Mouse (Mus musculus) right cerebral cortex, postnatal 14 days (tissue): ENCODE measurements around the gene Wdr61.
A peak's percentile ranks its signal among the peaks of the same experiment; 100 is the strongest.
"Not testable (repeated sequence)": the region's sequence is repeated elsewhere in the genome, so short reads cannot be mapped to it uniquely, and the experiment has no call there.

Experiments used
- DNase-seq: peaks from one replicate; pipeline ENCODE4 v3.0.0; 2022

Gene Wdr61

DNA sequence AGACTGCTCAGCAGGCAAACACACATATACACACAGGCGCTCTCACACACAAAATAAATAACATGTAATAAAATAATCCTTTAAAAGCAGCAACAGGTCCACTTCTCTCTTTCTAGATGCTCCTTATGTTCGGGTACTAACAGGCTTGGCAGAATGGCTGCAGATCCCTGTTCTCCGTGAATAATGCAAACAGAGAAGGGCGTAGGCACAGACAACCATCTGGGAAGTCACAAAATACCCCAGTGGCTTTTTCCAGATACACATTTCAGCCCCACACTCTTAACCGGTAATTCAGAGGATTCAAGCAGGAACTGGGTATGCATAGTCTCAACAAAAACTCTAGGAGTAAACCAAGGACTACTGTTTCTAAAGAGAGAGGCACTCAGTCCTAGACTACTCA lies 8.0 kb downstream of the Wdr61 start:
- no peak for DNase-seq

- DNase-seq, result no peak
These were observed 11.7 kb downstream of the Wdr61 start for GRCm38 (mm10) chr9:54722596-54722995.

- no peak for DNase-seq
These were observed 12.2 kb downstream of the Wdr61 start for GRCm38 (mm10) chr9:54722156-54722555.

- no peak for DNase-seq
These were observed 16.8 kb downstream of the Wdr61 start for GRCm38 (mm10) chr9:54717527-54717926.

DNA sequence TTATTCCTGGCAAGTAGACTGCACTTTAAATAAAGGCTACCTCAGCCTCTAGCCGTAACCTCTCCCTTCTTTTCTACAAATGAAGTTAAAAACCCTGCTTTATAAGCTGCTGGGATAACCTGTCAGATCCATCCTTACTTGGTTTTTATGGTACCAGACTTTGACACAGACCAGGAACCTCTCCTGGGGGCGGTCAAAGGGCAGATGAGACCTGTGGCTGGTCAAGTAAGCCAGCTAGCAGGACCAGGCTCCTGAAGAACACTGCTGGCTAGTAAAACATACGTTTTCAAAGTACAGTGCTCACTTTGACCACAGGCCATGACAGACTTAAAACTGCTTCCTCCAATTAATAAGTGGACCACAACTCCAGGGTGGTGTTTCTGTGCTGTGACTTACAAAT lies 18.5 kb downstream of the Wdr61 start:
- no peak for DNase-seq

GRCm38 (mm10) chr9:54708085-54708484 lies 26.2 kb downstream of the Wdr61 start:
- no peak for DNase-seq

DNA sequence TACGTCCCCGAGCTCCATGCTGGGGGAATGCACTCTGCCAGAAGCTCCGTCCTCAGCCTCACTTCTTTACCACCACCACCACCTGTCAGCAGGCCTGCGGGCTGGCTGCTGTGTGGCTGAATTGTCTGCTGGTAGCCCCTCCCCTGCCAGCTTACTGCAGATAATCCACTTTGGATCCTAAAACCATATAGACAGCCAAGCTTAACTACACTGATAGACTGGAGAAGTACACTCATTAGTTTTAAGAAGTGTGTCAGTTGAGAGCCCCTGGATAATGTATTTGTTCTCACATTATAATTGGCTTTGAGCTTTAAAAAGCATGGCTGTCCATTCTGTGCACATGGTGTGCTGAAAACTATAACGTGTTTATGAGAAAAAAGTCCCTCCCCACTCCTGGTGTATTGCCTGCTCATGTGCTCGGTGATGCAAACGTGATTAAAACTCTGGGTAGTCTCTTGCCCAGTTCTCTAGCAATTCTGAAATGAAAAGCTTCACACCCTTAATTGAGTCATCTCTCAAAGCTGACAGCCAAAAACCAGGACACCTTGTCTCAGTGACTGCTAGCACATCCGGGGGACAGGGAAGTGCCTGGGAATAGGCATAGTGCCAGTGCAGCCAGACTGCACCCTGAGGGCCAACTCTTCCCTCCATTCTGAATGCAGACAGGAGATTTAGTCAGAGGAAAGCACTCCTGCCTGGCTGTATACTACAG lies 26.9 kb downstream of the Wdr61 start:
- no peak for DNase-seq

- no peak for DNase-seq
These were observed 28.8 kb downstream of the Wdr61 start for GRCm38 (mm10) chr9:54705561-54705960.

- no peak for DNase-seq
These were observed 30.0 kb downstream of the Wdr61 start for GRCm38 (mm10) chr9:54704361-54704760.

DNA sequence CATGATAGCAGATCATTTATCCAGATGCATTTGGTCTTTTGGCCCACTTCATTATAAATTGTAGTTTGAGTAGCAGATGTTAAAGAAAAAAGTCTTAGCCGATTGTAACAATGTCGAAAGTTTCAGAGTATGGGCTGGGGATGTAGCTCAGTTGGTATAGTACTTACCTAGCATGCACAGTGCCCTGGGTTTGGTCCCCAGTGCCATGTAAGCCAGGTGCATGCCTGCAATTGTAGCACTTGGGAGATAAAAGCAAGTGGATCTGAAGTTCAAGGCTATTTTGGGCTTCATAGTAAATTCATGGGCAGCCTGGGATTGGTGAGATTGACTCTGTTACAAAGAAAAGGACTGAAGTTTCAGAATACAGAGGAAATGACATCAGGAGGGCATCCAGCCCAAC lies 31.7 kb downstream of the Wdr61 start:
- DNase-seq, result no peak

- DNase-seq, result no peak
These were observed 33.6 kb downstream of the Wdr61 start for GRCm38 (mm10) chr9:54700746-54701145.

- no peak for DNase-seq
These were observed 34.2 kb downstream of the Wdr61 start for GRCm38 (mm10) chr9:54700174-54700475.

DNA sequence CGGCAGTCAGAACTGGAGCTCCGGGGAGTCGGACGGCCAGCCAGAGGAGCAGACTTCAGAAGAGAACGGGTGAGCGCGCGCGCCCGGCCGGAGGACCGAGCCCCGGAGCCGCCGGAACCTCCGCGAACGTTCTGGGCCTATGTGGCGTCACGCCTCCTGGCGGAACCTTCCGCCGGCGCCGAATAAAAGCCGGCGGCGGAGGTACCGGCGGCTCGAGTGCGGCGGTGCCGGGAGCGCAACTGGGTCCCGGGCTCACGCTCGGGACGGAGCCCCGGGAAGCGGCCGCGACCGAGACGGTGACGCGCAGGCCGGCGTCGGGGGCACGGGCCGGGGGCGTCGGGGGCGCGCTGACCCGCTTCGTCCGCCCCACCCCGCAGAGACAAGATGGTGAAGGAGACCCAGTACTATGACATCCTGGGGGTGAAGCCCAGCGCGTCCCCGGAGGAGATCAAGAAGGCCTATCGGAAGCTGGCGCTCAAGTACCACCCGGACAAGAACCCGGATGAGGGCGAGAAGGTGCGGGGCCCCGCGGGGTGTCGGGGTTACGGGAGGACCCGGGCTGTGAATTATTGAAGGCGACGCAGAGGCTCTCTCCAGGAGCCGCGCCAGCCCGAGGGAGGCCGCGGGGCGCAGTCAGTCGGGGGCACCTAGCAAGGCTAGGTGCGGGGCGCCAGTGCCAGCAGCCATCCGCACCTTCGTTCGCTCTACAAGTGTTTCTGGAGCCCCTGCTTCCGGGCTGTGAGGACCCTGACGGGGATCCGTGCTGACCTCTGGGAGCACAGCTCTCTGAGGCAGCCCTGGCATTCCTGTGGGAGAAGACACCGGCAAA lies 34.8 kb downstream of the Wdr61 start:
- peak; percentile 80 for DNase-seq

DNA sequence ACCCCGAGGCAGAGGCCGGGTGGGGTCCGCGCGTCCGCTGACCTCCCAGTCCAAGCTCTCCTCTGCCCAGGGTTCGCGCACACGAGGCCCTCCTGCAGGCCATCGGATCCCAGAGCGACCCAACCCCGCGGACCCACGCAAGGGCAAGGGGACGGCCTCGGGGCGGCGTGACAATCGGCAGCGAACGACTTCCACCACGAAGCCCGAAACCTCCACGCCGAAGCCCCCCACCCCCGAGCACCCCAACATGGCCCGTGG lies 35.3 kb downstream of the Wdr61 start:
- DNase-seq, result no peak

GRCm38 (mm10) chr9:54698318-54699086 lies 35.8 kb downstream of the Wdr61 start, which contains the start of gene Dnaja4:
Gene Dnaja4 (plus strand): TSS chr9:54698873.
- no peak for DNase-seq

DNA sequence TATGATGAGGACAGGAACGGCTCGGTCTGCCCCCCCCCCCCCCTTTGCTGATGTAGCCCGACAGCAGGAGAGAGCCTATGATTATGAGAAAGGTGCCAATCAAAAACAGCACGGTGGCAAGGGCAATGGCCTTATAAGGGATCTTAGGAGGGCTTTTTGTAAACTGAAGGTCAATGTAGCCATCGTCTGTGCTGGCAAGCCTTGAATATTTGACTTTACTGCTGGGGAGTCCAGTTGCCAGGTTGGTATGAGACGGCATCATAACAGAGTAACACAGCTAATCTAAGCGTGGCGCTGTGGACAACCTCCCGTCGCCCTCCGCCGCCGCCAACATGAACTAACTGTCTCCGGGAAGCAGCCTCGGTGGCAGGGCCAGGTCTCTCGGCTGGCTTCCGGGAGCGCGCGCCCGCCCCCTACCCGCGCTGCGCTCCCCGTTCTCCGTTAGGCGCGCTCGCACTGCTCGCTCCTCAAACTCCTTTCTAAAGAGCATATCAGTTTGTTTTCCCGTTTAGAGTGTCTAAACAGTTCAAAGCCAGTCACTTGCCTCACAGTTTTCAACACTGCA lies 43.0 kb downstream of the Wdr61 start:
- not testable (repeated sequence) for DNase-seq

GRCm38 (mm10) chr9:54690697-54691096 lies 43.6 kb downstream of the Wdr61 start:
- DNase-seq, result not testable (repeated sequence)

- DNase-seq, result no peak
These were observed 44.9 kb downstream of the Wdr61 start for GRCm38 (mm10) chr9:54689446-54689845.

DNA sequence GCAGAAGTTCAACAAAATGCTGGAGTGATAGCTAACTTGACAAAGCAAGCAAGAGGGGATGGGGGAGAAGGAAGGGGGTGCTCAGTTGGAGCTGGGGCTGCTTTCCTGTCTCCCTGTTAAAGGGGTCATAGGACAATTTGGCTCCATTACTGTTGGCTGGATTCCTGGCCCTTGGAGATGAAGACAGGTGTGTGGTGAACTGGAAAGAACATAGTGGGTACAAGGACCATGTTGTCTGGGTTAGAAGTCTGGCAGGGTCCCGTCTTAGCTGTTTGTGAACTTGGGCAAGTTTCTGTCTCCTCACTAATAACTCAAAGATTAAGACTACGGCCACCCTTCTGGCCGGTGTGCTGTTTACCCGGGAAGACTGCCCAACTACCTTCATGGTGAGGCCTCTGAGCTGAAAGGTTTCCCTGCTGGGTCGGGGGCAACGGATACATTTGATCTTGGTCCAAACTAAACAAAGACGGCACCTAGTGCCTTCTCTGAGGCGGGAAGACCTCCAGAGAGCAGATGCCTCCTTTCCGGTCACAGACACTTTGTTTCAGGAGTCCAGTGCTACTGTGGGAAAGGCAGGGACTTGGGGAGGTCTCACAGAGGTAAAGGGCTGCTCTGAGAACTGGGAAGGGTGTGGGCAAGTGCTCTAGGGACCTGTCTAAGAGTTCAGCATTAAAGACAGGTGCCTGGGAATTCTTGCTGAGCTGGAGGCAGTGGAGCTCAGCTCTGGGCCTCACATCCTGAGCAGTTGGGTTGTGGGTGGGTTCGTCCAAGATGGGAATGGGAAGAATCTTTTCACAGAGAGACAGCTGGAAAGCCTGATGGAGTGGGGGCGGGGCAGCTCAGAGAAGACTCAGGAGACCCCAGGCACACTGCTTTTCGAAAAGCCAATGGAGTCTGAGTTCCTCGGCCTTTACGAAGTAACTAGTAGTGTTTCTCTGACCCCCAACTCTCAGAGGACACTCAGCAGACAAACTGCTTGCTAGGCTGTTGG lies 46.8 kb downstream of the Wdr61 start:
- DNase-seq, result peak; percentile 70

DNA sequence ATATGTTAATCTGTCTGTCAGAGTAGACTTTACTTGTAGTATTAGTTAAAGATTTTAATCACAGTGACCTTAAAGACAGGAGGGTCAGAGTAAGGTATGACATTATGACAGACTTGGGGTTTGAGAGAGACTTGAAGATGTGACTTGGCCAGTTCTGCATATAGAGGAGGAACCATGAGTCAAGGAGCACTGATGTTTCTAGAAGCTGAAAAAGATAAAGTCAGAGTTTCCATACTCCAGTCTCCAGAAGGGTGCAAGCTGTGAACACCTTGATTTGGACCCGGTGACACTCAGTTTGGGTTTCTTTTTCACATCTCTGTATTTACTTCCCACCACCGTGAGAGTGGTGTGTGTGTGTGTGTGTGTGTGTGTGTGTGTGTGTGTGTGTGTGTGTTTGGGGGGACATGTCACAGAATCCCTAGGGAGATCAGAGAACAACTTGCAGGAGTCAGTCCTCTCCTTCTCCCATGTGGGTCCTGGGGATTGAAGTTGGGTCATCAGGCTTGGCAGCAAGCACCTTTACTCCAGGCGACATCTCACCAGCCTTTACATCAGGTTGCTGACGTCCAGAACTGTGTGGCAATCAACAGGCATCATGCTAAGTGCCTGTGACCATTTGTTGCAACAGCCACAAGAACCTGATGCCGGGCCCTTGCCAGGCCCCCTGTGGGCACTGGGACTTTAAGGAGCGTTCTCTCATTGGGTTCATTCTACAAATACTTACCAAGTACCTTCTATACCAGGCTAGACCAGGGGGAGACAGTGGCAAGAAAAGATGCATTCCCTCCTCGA lies 50.3 kb downstream of the Wdr61 start:
- no peak for DNase-seq

GRCm38 (mm10) chr9:54682846-54683245 lies 51.5 kb downstream of the Wdr61 start:
- no peak for DNase-seq
